Mouse (Mus musculus): ENCODE data around the gene Opn5. TPM values are rescaled to one million over a fixed set of nuclear protein-coding genes. Genes with fewer than 3 reads are reported as not detected.

Opn5 gene
- total and polyA plus RNA-seq, 2 experiments from 2014 or later = not detected

DNA sequence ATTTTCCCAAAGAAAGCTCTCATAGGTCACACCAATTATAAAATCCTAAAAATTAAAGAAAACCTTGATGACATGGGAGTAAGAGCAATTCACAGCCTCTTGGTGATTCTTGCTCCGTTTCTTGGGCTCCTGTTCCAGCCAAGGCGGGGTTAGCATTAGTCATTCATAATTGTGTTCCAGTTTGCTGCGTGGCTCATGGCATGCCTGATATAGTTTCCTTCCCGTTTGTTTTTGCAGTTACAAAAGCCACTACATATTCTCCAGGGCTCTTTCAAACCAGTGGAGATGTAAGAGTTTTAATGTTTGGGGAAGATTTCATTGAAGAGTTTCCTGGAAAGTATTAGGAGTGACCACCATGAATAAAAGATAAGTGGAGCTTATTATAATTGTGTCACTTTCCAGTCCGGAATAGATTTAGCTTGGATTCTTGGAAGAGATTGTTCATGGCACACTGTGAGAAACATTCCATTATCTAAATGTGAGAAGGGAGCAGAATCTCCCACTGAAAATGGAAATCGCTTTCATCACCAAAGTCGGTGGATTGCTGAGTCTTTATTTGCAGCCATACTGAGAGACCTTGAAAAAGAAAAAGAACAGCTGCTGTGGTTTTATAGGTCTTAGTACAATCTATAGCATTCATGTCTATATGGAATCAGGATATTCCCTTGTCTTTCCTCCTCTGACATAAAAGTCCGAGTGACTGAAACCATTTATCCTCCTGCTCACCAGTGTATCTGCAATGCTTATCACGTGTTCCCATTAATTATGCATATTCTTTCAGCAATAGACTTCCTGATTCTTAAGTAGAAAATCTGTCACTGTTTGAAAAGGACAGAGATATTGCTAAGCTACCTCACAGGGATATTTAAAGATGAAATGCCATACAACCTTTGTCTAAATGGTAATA lies 101.6 kb downstream of the Opn5 start:
- ATAC-seq (ENCODE audit: insufficient read depth, low read depth) = no peak
- H3K4me1 ChIP-seq (ENCODE audit: control insufficient read depth, insufficient read depth) = no peaks in the 10 kb centered on the region
- no peak for TF ChIP-seq CTCF (IDR thresholded peaks at IDR 0.05; ENCODE audit: low read depth)
- TF ChIP-seq EP300 (IDR thresholded peaks at IDR 0.05; ENCODE audit: low read depth) = no peak
- H3K9me3 ChIP-seq (replicated peaks; ENCODE audit: control insufficient read depth, low read length) = no peaks in the 10 kb centered on the region
- no peaks in the 10 kb centered on the region for H3K36me3 ChIP-seq (replicated peaks; ENCODE audit: control insufficient read depth, insufficient read depth, low read length)
- WGBS = 58% methylated on average over 9 of the region's 9 CpGs
- no peaks in the 10 kb centered on the region for H3K27me3 ChIP-seq (ENCODE audit: control insufficient read depth, insufficient read depth, low read length)
- H3K27ac ChIP-seq (ENCODE audit: low read depth) = no peak overlapping the region
- H3K4me3 ChIP-seq (ENCODE audit: low read depth, low read length) = no peak overlapping the region
- H3K9ac ChIP-seq (replicated peaks; ENCODE audit: low read depth, low read length) = no peak overlapping the region
- H3K4me2 ChIP-seq (ENCODE audit: low read depth, low read length) = no peak overlapping the region
- no peak for DNase-seq (ENCODE audit: low spot score)

Other genes with a start within 250 kb of the Opn5 start
- 0.04 and 1.8 TPM in 2 replicates for gene Adgrf4, start 80.9 kb upstream of the Opn5 start, total RNA-seq (2014; rRNA removed; ENCODE audit: low replicate concordance)
- 0.12 TPM in 1 of 2 replicates, not detected in the other for gene Adgrf4, start 80.9 kb upstream of the Opn5 start, polyA plus RNA-seq (2015; fragmentation: Nextera tagmentation; extraction: Ambion mirVana)
- gene Adgrf2, start 130.8 kb upstream of the Opn5 start, total RNA-seq (2014; rRNA removed; ENCODE audit: low replicate concordance) = 0.04 and 0.15 TPM in 2 replicates
- 0.05 TPM in 1 of 2 replicates, not detected in the other for gene Adgrf2, start 130.8 kb upstream of the Opn5 start, polyA plus RNA-seq (2015; fragmentation: Nextera tagmentation; extraction: Ambion mirVana)